Mouse (Mus musculus) thymus, postnatal 25 days (tissue): ENCODE results near the gene Itprip.
A peak's percentile ranks its signal among the peaks of the same experiment; 100 is the strongest.

Source experiments
- DNase-seq: peaks from one replicate; pipeline ENCODE4 v3.0.0; 2022

Gene Itprip

GRCm38 (mm10) chr19:47884296-47885085, 34.6 kb downstream of the Itprip start:
- no peak for DNase-seq

GRCm38 (mm10) chr19:47882882-47883254, 36.2 kb downstream of the Itprip start:
- no peak for DNase-seq

- peak; percentile 88 for DNase-seq
Observed at GRCm38 (mm10) chr19:47882151-47882881, 36.8 kb downstream of the Itprip start.

GRCm38 (mm10) chr19:47881538-47881937, 37.6 kb downstream of the Itprip start:
- no peak for DNase-seq

GRCm38 (mm10) chr19:47876252-47876651, 42.8 kb downstream of the Itprip start:
- no peak for DNase-seq

- DNase-seq = no peak
Observed at GRCm38 (mm10) chr19:47871515-47871914, 47.6 kb downstream of the Itprip start.

- DNase-seq = no peak
Observed at GRCm38 (mm10) chr19:47870102-47870666, 48.9 kb downstream of the Itprip start.

- no peak for DNase-seq
Observed at GRCm38 (mm10) chr19:47869516-47869915, 49.6 kb downstream of the Itprip start.

- no peak for DNase-seq
Observed at GRCm38 (mm10) chr19:47868951-47869350, 50.1 kb downstream of the Itprip start.

GRCm38 (mm10) chr19:47867628-47868175, 51.4 kb downstream of the Itprip start:
- DNase-seq = no peak

- DNase-seq = peak; percentile 95
Observed at GRCm38 (mm10) chr19:47865353-47865947, 53.6 kb downstream of the Itprip start, which contains the start of gene Gsto2. Gene Gsto2, plus strand, starts transcription at chr19:47865534.

GRCm38 (mm10) chr19:47864721-47865120, 54.4 kb downstream of the Itprip start:
- no peak for DNase-seq

- no peak for DNase-seq
Observed at GRCm38 (mm10) chr19:47864051-47864450, 55.0 kb downstream of the Itprip start.

- no peak for DNase-seq
Observed at GRCm38 (mm10) chr19:47862581-47862980, 56.5 kb downstream of the Itprip start.

GRCm38 (mm10) chr19:47859180-47859579, 59.9 kb downstream of the Itprip start:
- DNase-seq = no peak

GRCm38 (mm10) chr19:47857957-47858942, 60.8 kb downstream of the Itprip start:
- no peak for DNase-seq

- DNase-seq = peak; percentile 62
Observed at GRCm38 (mm10) chr19:47854796-47855783, 64.0 kb downstream of the Itprip start, which contains the start of gene Gsto1. Gene Gsto1, plus strand, starts transcription at chr19:47854970.

- no peak for DNase-seq
Observed at GRCm38 (mm10) chr19:47853951-47854795, 64.9 kb downstream of the Itprip start.

- DNase-seq = no peak
Observed at GRCm38 (mm10) chr19:47853053-47853452, 66.0 kb downstream of the Itprip start.
